Mouse (Mus musculus): ENCODE measurements around the gene Parvb. TPM values are rescaled to one million over a fixed set of nuclear protein-coding genes. Genes with fewer than 3 reads are reported as not detected.

The Parvb gene
- polyA plus RNA-seq, 2 experiments from 2014 or later: 2.4 TPM; not detected in 1

DNA sequence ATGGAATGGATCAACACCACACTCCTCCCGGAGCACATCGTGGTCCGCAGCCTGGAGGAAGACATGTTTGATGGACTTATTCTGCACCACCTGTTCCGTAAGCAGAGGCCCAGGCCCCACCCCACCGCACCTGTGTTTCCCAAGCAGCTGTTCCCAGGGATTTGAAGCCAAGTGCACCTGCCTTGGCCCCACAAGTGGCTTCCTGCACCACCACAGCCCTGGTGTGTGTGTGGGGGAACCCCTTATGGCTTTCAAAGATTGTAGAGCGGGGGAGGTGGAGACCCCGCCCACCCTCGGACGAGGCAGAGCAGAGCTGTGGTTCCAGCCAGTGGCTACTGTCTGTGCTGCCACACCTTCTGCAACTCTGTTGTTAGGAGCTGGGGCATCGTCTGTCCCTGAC lies 97.0 kb downstream of the Parvb start:
- no peak for ATAC-seq

- ATAC-seq: no peak
Measured at GRCm38 (mm10) chr15:84329940-84330339, 98.1 kb downstream of the Parvb start.

GRCm38 (mm10) chr15:84331066-84331612 lies 99.3 kb downstream of the Parvb start:
- ATAC-seq: peak; percentile 99

DNA sequence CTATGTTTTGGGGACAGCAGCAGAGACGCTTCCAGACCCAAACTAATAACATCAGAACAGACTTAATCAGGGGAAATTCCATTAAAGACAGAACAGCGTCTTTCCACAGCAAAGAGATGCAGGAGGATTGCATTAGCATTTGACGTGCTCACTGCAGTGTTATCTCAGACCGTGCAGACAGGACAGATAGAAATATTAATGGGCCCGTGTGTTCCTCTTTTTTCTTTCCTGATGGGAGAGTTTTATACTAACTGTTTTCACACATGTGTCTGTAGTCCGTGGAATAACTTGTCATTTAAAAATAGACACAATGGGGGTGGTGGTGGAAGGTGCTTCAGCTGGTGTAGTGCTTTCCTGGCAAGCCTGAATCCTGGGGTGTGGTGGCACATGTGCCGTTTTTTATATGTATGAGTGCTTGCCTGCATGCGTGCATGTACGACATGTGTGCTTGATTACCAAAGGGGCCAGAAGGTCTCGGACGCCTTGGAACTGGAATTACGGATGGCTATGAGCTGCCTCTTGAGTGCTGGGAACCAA lies 104.5 kb downstream of the Parvb start:
- ATAC-seq: no peak

DNA sequence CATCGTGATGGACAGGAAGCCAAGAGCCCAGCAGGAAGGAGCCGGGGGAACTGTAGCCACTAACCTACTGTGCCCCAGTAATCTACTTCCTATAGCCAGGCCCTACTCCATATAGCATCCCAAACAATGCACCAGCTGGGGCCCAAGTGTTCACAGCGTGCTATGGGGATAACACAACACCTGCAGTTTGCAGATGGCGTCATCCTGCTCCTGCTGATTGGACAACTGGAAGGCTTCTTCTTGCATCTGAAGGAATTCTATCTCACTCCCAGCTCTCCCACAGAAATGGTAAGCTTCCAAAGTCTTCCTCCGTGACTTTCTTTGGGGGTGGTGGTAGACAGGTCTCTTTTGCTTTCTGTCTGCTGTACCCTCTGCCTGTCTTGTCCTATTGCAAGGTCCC lies 105.8 kb downstream of the Parvb start:
- no peak for ATAC-seq

GRCm38 (mm10) chr15:84340926-84341325 lies 109.1 kb downstream of the Parvb start:
- ATAC-seq: no peak

DNA sequence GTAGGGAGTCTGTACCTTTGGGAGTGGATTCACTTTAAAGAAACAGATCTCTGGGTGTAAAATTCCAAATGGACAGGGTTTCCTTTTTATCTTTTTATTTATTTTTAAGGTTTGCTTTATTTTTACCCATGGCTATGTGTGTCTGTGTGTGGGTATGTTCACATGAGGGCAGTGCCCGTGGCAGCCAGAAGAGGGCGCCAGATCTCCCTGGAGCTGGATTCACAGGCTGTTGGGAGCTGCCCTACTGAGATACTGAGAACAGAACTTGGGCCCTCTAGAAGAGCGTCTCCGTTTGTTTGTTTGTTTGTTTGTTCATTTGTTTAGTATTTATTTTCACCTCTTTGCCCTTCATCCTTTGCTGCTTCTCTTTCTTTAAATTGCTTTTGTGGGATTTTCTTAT lies 116.9 kb downstream of the Parvb start:
- ATAC-seq: no peak

GRCm38 (mm10) chr15:84349915-84350738 lies 118.3 kb downstream of the Parvb start:
- no peak for ATAC-seq

GRCm38 (mm10) chr15:84351342-84351741 lies 119.5 kb downstream of the Parvb start:
- ATAC-seq: no peak

DNA sequence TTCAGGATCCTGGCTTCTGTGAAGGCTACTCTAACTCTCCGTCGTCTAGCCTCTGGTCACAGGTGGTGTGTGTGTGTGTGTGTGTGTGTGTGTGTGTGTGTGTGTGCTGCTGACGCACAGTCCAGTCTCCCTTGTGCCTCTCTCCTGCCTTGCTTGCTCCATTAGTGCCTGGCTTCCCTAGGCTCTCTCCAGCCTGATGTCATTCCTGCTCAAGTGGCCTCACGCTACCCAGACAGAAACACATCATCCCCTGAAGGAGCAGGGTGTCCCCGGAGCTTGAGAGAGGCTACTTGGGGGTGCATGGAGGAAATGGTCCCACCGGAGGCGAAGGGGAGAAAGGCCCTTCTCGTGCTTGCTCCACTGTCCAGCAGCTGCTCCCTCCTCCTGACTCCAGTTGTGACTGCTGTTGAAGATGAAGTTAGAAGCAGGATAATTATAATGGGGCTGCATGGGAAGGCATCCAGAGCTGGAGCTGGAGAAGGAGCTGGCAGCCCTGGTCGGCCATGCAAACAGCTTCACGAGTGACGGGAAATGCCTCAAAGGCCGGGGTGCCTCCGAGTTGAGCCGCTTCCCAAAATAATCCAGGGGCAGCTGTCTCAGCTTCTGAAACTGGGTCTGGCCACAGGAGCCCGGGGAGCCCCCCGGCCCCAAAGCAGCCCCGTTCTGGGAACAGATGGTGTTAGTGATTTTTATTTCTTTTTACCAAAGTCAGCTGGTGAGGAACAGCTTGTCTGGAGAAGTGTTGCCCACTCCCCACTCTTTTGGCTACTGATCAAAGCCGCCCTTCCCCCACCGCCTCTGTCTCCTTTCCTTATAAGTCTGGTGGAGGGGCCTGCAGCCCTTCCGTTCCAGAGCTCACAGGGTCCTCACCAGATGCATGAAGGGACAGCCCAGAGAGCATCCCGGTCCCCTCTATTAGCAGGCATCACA lies 120.3 kb downstream of the Parvb start:
- no peak for ATAC-seq

DNA sequence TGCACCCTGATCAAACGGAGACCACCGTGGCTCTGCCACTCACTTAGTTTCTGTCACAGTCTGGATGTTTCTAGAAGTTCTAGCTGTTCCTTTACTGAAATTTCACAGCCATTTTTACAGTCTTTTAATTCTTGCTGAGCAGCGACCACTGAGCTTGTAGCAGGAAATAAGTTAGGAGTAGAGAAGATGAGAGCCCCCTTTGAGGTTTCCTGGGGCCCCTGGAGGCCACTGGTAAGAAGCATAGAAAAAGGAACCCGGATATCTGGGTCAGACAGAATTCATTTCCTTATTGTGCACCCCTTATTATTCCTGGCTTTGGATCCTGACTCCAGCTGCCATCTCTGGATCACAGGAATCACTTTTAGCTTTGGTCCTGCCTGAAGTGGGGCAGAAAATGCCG lies 123.2 kb downstream of the Parvb start:
- ATAC-seq: no peak

DNA sequence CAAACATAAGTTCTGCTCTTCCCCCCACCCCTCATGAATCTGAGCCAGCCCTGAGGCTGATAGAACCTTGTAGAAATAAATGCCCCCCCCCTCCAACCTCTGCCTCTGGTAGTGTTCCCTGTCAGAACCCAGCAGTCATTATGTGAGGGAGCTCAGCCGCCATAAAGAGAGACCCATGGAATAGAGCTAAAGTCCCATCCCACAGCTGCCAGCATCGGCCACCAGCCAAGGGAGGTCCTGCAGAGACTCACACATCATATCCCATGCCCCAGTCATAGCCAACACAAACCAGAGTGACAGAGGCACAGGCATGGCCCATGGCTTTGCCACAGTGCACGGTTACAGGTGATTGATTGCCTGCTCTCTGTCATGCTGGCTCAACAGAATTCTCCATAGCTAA lies 132.9 kb downstream of the Parvb start:
- no peak for ATAC-seq

Other genes with a start within 250 kb of the Parvb start
- gene Efcab6, start 166.7 kb upstream of the Parvb start, polyA plus RNA-seq (2017; shearing (Covaris generic)): not detected
- gene Sult4a1, start 126.3 kb upstream of the Parvb start, polyA plus RNA-seq (2017; shearing (Covaris generic)): not detected
- not detected for gene Pnpla5, start 108.9 kb upstream of the Parvb start, polyA plus RNA-seq (2017; shearing (Covaris generic))
- 1 to 10 TPM in 1 of 2 experiments, not detected in 1; 1.9 TPM for gene Pnpla3, start 64.2 kb upstream of the Parvb start, polyA plus RNA-seq (2017; shearing (Covaris generic))
- gene Samm50, start 39.8 kb upstream of the Parvb start, polyA plus RNA-seq (2017; shearing (Covaris generic)): 10 to 100 TPM; 44.3 to 56.1 TPM
- 100 to 1,000 TPM in 1 of 2 experiments, 10 to 100 TPM in 1; 76.0 to 134 TPM for gene Parvg, start 92.0 kb downstream of the Parvb start, polyA plus RNA-seq (2017; shearing (Covaris generic))
- gene Shisal1, start 215.1 kb downstream of the Parvb start, polyA plus RNA-seq (2017; shearing (Covaris generic)): not detected

All from CD4-positive, CD25-positive, alpha-beta regulatory T cell, adult 4 months (primary cell).